Mouse (Mus musculus) lung, adult 2 months (tissue): Measurements from ENCODE around the gene Tmub2. TPM values are rescaled to one million over a fixed set of nuclear protein-coding genes. Genes with fewer than 3 reads are reported as not detected.

ENCODE experiments used
- DNase-seq: peaks from one replicate; pipeline ENCODE4 v3.0.0; 2022
- H3K4me1 ChIP-seq: fragments of 200-500 bp; 2 replicates; pipeline ENCODE4 v1.6.1; 2011; ENCODE audit warnings: low read length; ENCODE audit not compliant: control insufficient read depth, insufficient read depth
- H3K4me3 ChIP-seq: fragments of 200-500 bp; replicated peaks from 2 replicates; pipeline ENCODE3; 2011; ENCODE audit warnings: low read depth, mild to moderate bottlenecking, control low read depth, low read length; ENCODE audit errors: extremely low read depth
- CTCF ChIP-seq: fragments of 200-500 bp; IDR thresholded peaks from 2 replicates; pipeline ENCODE4 v1.5.1; 2011; ENCODE audit warnings: mild to moderate bottlenecking, low read length, control low read depth; ENCODE audit not compliant: insufficient read depth
- POLR2A ChIP-seq: fragments of 200-500 bp; IDR thresholded peaks from 2 replicates; pipeline ENCODE4 v1.6.1; 2011; ENCODE audit warnings: low read depth, mild to moderate bottlenecking, control low read depth, low read length, borderline replicate concordance; ENCODE audit errors: extremely low read depth
- WGBS: fragments of 180-500 bp; shearing (Covaris S2); methylation state at CpG from one replicate; pipeline ENCODE4 v1.1.7; 2018; 5-methylcytosine and 5-hydroxymethylcytosine counted together
- polyA plus RNA-seq: library from polyadenylated mRNA; depleted of rRNA; stranded (reverse); fragments of >200 nt; gene quantifications from 2 replicates; pipeline ENCODE4 v1.2.3, GENCODE M21; 2012

Gene Tmub2
- polyA plus RNA-seq, 1 experiment: 53.4 TPM

DNA sequence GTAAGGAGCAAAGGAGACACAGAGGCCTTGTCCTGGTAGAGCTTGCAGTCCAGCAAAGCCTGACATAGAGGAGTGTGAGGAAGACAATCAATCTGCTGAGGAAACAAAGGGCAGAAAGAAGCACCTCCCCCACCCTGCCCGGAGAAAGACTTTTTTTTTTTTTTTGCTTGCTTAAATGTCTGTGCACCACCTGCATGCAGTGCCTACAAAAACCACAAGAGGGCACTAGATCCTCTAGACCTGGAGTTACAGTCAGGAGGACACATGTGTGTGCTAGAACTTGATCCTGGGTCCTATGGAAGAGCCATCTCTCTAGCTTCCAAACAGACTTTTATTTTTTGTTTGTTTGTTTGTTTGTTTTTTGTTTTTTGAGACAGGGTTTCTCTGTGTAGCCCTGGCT lies 15.1 kb downstream of the Tmub2 start:
- no peak for DNase-seq
- Histone ChIP-seq H3K4me3 (no peak overlapping the region), H3K4me1 (peaks cover 7% of the 10 kb centered on the region)
- WGBS: 4% methylated on average over 1 of the region's 1 CpGs
- TF ChIP-seq CTCF (0 out of 2 replicates have a peak, but pooled peaks have one; percentile 32), POLR2A (no peak)

DNA sequence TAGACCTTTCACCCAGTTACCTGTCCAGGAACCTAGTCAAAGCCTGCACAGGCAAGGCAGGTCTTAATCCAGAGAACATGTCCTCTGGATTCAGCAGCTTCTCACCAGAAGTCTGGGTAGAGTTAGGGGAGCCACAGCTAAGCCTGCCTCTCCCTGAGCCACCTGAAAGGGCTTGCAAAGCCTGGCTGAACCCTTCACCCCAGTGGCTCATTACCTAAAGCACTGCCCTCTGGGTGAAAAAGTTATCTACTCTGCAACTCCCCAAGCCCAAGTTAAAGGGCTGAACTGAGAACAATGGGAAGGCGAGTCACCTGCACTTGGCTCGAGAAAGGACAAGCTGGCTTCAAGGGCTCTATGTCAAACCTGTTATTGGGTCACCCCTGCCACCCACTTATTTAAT lies 19.4 kb downstream of the Tmub2 start:
- TF ChIP-seq CTCF (no peak), POLR2A (no peak)
- 0 out of 2 replicates have a peak, but pooled peaks cover 2% of the 10 kb centered on the region for H3K4me1 ChIP-seq
- WGBS: 39% methylated on average over 2 of the region's 2 CpGs
- DNase-seq: no peak
- H3K4me3 ChIP-seq: no peak overlapping the region

DNA sequence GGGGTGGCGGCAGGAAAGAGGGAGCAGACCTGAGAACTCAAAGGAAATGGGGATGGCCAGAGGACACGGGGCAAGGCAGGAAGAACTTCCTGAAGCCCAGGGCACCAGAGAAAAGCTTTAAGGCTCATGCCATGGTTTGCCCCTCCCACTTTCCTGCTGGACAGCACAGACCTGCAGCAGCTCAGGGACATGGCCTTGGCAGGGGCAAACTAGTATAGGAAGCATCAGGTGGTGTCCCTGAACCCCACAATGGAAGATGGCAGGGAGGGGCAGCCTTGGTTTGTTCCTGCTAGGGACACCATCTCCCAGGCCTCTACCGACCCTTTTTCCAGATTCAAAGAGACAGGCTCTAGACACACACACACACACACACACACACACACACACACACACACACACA lies 20.6 kb downstream of the Tmub2 start:
- no peak for DNase-seq
- Histone ChIP-seq H3K4me1 (peaks cover 11% of the 10 kb centered on the region), H3K4me3 (no peak overlapping the region)
- WGBS: 41% methylated on average over 3 of the region's 3 CpGs
- TF ChIP-seq CTCF (no peak), POLR2A (no peak)

DNA sequence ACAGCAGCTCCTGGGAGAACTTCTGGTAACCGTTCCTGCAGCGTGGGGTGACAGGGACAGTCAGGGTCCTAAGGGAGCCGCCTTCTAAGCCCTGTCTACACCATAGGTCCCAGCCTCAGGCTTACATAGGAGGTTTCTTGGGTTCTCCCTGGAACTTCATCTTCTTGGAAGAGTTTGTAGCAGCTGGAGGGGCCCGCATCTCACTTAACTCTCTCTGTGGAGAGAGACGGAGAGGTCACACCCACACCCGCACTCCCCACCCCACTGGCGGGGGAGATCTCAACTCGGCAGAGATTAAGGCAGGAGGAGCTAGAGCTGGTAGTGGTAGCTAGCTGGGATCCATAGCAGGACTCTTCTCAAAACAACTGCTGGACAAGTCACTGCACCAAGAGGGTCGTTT lies 23.4 kb downstream of the Tmub2 start:
- 86% methylated on average over 9 of the region's 9 CpGs for WGBS
- H3K4me3 ChIP-seq: no peak overlapping the region
- TF ChIP-seq POLR2A (no peak), CTCF (no peak)
- peaks cover 17% of the 10 kb centered on the region for H3K4me1 ChIP-seq
- DNase-seq: no peak

DNA sequence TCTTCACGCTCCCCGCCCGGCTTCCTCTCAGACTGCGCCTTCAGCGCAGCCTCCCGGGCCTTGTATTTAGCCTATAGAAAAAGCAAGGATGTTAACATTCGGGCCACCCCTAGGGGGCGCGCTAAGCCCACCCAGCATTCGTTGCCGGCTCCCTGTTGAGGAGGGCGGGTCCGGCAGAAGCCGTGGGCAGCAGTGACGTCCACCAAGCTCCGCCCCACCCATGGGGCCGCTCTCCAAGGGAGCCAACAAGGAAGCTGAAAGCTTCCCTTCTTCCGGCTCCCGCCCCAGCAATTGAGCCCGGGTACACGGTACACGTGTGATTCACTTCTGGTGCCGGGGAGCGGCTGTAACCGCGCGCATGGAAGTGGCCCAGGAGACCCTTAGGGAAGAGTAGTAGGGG lies 24.2 kb downstream of the Tmub2 start:
- H3K4me3 ChIP-seq: peak overlapping the region; percentile 48
- peak; percentile 96 for DNase-seq
- peaks cover 17% of the 10 kb centered on the region for H3K4me1 ChIP-seq
- TF ChIP-seq POLR2A: peak; percentile 51; the same call in 1 of the 2 replicates
- TF ChIP-seq CTCF: peak; percentile 76
- WGBS: 1% methylated on average over 27 of the region's 27 CpGs

DNA sequence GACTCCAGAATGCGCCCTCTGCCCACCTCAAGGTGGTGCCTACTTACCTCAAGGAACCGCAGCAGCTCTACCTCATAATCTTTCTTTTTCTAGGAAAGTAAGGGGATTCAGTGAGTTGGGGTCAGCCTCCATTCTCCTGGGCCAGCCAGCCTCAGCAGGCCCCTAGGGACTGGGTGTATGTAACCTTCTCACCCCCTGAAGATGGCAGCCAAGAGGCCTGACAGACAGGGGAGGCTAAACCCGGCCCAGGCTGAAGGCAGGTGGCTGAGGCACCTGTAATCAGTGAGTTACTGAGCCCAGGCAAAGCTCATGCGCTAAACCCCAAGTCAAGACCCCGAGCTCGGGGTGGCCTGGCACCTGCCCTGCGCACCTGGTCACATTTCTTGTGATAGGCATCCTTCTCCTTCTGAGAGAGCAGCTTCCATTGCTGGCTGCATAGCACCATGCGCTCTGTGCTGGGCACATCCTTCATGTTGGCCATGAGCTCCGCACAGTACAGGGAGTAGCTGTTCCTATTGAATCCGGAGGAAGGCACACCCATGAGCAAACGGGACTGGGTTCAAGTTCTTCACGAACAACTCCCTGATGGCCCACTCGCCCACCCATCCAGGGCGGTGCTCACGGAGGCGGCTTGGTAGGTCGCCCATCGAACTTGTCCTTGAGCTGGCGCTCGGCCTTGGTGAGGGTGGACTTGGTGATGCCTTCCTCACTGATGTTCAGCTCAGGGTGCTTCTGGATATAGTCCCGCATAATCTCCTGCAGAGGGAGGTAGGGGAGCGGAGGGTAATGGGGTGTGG lies 25.3 kb downstream of the Tmub2 start:
- WGBS: 79% methylated on average over 22 of the region's 22 CpGs
- TF ChIP-seq POLR2A: no peak
- no peak for TF ChIP-seq CTCF
- Histone ChIP-seq H3K4me1 (peaks cover 17% of the 10 kb centered on the region), H3K4me3 (no peak overlapping the region)
- no peak for DNase-seq

DNA sequence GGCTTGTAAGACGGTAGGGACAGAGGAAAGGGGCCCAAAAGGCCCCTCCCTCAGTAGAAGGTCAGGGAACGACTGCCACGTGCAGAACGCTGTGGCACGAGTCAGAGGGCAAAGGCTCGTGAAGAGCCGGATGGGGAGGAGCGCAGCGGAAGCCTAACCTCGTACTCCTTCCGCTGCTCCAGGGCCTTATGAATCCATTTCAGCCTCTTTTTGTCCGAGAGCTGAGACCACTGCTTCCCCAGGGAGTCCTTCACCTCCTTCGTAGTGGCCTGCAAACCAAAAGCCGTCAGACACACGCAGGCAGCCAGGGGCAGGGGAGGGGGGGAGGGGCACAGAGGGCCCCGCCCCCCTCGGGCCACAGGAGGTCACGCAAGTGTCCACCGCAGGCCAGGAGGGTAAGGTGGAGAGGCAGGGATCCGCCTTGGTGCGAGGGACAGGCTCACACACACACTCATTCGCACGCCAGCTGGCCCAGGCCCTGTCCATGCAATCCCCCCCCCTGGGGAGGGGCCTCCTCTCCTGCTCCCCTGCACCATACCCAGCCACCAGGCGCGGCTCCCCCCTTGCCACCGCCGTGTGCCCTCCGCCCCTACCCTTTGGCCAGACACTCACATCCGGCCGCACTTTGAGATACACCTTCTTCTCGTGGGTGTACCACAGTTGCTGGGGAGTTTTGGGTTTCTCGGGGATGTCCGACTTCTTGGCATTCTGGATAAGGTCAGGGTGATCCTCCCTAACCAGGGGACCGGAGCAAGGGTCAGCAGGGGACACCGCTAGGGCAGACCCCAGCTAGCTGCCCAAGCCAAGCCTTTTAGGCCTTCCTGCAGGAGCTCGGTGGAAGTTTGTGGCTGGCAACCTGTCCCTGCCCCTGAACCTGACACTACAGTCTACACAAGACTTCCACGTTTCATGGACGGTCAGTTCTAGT lies 26.3 kb downstream of the Tmub2 start:
- H3K4me1 ChIP-seq: peaks cover 17% of the 10 kb centered on the region
- TF ChIP-seq POLR2A: peak; percentile 5; the same call in 1 of the 2 replicates
- TF ChIP-seq CTCF: no peak
- no peak for DNase-seq
- 55% methylated on average over 36 of the region's 38 CpGs for whole genome bisulfite sequencing
- no peak overlapping the region for H3K4me3 ChIP-seq

DNA sequence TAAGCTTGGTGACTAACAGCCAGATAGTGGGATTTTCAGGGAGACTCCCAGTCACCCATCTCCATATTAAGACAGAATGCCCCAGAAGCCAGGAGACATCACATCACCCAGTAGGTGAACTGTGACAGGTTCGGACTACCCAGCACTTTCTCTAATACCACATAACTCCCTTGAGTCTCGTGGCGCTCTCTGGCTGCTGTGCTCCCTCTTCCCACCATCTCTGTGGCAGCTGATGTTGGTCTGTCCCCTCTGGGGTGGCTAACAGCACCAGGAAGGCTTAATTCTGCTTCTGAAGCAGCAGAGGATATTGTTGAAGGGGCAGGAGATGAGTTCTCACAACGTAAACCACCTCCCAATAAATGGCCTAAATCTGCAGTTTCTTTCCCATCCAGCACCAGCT lies 27.2 kb downstream of the Tmub2 start:
- WGBS: 94% methylated on average over 4 of the region's 4 CpGs
- H3K4me3 ChIP-seq: no peak overlapping the region
- no peak for DNase-seq
- peaks cover 17% of the 10 kb centered on the region for H3K4me1 ChIP-seq
- no peak for TF ChIP-seq POLR2A
- no peak for TF ChIP-seq CTCF

DNA sequence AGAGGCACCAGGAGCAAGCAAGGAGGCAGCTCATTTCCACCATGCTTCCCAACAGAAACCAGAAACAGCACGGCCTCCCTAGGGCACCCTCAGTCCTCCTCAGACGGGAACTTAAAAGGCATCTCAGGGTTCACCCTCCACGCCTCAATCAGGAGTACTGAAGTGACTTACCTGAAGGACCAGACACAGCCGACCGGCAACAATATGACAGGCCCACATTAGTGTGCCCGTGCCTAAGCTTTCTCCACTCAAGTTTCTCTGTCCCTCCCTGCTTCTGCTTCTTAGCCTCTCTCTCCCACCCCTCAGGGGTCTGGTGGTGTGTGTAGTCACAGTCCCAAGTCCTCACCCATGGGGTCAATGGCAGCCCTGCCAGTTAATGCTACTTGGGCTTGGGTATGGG lies 27.9 kb downstream of the Tmub2 start:
- TF ChIP-seq POLR2A (no peak), CTCF (no peak)
- 77% methylated on average over 6 of the region's 6 CpGs for WGBS
- no peak for DNase-seq
- H3K4me1 ChIP-seq: peaks cover 17% of the 10 kb centered on the region
- H3K4me3 ChIP-seq: no peak overlapping the region

DNA sequence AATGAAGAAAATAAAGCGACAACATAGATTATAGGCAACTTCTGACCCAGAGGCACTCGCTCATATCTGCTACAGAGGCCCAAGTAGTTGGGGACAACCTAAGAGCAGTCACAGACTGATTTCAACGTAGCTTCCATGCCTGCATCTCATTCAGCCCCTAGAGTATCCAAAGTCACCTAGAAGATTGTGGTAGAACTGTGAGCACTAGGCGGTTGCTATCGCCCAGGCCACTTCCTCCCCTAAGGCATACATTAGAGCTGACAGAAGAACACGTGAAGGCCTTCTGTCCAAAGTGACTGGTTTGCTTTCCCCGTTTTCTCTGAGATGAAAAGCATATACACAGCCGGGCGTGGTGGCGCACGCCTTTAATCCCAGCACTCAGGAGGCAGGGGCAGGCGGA lies 29.6 kb downstream of the Tmub2 start:
- no peak overlapping the region for H3K4me3 ChIP-seq
- H3K4me1 ChIP-seq: peaks cover 14% of the 10 kb centered on the region
- TF ChIP-seq CTCF (no peak), POLR2A (no peak)
- 84% methylated on average over 12 of the region's 12 CpGs for WGBS
- DNase-seq: no peak
